Mouse (Mus musculus): Measurements from ENCODE around the gene Olfr485.
"Not testable (repeated sequence)": the region's sequence is repeated elsewhere in the genome, so short reads cannot be mapped to it uniquely, and the experiment has no call there.

Olfr485 gene

DNA sequence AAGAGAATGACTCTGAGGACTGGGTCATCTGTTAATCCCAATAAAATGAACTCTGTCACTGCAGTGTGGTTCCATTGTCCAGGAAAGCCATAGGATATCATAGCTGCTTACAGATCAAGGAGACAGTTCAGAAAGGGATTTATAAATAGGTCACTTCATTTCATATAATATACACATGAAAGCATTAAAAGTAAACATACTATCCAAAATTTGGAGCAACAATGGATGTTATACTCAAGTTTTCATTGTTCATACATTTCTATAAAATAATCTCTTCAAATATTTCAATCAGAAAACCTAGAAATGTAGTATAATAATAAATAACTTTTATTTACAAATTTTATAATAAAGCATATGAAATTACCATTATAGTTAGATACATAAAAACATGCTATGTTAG, at the start of gene Olfr485:
Olfr485 (minus strand) TSS at position 101 of the 400 bp plus-strand sequence.
- no peak for DNase-seq

DNA sequence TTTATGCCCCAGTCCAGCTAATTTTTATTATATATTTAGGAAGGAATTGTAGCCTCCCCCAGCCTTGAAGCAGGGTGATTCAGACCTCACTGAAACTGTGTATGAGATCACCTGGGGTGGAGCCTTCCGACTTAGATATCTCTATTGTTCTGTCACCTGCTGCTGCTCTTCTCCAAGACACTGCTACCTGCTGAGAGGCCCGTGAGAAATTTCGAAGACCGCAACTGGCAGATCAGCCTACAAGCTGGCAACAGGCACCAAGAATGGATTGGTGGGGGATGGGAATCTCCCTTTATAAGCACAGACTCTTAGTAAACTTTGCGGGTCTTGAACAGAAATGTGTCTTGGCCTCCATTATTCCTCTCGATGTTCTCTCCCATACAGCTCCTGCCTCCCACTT, 37.3 kb upstream of the Olfr485 start:
- DNase-seq = no peak

DNA sequence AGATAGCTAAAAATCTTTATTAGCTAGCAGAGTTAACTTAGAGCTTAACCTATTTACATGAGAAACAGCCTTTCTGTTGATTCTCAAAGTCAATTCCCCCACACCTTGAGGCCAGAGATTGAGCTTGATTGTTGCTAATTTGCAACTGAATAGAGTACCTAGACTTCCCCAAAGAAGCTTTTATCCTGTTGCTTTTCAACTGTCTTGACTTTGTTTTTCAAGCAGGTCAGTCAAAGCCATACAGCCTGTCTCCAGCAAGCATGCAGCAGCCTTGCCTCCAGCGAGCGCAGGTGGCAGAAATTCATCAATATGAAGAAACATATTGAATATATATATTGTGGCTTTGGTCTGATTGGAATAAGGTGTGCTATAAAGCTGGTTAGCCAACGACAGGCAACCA, 36.7 kb upstream of the Olfr485 start:
- DNase-seq = not testable (repeated sequence)

DNA sequence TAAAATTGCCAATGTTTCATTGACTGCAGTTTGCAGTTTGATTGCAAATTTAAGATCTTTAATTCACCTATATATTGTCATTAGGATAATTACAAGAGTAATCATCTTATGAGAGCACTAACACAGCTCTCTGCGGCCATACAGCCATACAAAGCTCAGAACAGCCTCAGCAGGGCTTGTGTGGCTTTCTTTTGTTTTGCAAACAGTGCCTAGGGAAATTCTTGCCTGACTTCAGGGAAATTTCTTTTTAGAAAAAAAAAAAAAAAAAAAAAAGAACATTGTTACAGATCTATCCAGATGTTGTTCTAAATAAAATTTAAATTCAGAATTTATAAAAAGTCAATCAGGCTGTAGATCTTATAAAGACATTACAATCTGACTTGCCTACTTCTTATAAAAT, 33.0 kb upstream of the Olfr485 start:
- DNase-seq = not testable (repeated sequence)

DNA sequence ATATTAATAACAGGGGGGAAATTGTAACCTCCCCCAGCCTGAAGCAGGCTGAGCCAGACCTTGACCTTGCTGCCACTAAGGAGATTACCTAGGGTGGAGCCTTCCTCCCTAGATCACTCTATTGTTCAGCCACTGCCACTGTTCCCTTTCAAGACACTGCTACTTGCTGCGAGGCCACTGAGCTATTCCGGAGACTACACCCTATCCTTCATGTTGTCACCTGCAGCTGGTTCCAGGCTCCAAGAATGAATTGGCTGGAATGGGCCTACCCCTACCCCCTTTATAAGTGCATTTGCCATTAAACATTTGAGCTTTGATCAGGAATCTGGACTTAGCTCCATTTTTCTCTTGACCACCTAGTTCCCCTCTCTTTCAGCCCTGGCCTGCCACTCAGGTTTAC, 31.5 kb upstream of the Olfr485 start:
- not testable (repeated sequence) for DNase-seq

DNA sequence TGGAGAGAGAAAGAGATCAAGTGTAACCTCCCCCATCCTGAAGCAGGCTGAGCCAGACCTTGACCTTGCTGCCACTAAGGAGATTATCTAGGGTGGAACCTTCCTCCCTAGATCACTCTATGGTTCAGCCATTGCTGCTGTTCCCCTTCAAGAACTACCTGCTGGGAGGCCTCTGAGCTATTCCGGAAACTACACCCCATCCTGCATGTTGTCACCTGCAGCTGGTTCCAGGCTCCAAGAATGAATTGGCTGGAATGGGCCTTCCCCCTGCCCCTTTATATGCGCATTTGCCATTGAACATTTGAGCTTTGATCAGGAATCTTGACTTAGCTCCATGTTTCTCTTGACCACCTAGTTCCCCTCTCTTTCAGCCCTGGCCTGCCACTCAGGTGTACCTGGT, 25.6 kb upstream of the Olfr485 start:
- DNase-seq = not testable (repeated sequence)

DNA sequence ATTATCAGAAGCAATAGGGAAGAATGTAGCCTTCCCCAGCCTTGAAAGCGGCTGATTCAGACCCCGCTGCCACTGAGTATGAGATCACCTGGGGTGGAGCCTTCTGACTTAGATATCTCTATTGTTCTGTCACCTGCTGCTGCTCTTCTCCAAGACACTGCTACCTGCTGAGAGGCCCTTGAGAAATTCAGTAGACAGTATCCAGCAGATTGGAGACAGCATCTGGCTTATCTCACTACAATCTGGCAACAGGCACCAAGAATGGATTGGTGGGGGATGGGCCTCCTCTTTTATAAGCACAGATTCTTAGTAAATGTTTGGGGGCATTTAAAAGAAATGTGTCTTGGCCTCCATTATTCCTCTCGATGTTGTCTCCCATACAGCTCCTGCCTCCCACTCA, 24.7 kb upstream of the Olfr485 start:
- DNase-seq = not testable (repeated sequence)

DNA sequence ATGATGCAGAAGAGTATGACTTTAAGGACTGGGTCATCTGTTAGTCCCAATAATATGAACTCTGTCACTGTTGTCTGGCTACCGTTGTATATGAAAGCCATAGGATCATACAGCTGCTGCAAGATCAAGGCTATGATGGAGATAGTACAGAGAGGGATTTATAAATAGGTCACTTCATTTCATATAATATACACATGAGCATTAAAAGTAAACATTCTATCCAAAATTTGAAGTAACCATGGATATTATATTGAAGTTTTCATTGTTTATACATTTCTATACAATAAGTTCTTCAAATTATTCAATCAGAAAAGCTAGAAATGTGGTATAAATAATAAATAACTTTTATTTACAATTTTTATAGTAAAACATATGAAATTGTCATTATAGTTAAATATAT, 13.0 kb upstream of the Olfr485 start, which contains the start of gene Olfr486:
Olfr486 (minus strand) TSS at position 101 of the 400 bp plus-strand sequence.
- not testable (repeated sequence) for DNase-seq

DNA sequence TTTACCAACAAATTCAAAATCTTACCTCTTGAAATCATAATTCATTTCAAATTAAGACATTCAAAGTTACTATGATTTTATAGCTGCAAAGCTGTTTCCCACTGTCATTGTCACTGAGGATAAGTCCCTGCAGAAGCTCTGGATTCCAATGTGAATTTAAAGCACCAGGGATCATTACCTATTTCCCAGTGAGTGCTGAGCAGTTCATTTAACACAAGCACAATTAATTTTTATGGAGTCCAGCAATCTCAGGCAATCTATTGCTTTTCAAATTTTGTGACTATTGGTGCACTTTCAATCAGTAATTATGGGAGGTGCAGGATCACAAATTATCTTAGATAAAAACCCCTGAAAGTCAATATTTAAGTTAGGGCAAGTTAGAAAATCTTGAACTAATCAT, 32.3 kb downstream of the Olfr485 start, which contains the start of gene Olfr484:
Olfr484 (minus strand) TSS at position 101 of the 400 bp plus-strand sequence.
- no peak for DNase-seq

DNA sequence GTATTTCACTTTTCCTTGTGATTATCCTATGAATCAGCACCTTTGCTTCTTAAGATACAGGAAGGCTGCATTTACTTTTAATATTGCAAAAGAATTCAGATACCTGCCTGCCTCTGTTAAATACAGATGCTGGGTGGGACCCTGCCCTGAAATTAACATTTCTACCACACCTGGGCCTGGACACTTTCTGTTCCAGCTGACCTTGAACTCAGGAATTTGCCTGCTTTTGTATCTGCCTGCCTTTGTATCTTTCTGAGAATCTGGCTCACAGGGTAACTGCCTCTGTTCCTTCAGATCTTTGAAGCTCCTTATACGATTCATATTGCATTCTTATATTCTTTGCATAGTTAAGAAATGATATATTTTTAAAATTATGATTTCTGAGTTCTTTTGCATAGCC, 38.3 kb downstream of the Olfr485 start:
- DNase-seq = no peak

DNA sequence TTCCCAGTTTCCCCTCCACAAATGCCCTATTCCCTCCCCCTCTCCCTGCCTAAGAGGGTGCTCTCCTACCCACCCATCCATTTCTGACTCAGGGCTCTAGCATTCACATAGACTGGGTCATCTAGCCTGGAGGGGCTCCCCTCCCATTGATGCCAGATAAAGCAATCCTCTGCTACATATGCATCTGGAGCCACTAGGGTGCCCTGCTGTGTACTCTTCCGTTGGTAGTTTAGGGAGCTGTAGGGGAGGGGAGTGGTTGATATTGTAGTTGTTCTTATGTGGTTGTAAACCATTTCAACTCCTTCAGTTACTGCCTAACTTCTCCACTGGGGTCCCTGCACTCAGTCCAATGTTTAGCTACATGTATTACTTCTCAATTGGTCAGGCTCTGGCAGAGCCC, 39.0 kb downstream of the Olfr485 start:
- no peak for DNase-seq
